Mouse (Mus musculus) adrenal gland, adult (tissue): ENCODE results near the gene Ap5b1.

ENCODE experiments used
- DNase-seq, 2 experiments: peaks; one replicate each; pipeline ENCODE4 v3.0.0; 2022 to 2023; ENCODE audit warnings: low spot score in 1 of 2; ENCODE audit not compliant: inconsistent age in 2 of 2

Gene Ap5b1

DNA sequence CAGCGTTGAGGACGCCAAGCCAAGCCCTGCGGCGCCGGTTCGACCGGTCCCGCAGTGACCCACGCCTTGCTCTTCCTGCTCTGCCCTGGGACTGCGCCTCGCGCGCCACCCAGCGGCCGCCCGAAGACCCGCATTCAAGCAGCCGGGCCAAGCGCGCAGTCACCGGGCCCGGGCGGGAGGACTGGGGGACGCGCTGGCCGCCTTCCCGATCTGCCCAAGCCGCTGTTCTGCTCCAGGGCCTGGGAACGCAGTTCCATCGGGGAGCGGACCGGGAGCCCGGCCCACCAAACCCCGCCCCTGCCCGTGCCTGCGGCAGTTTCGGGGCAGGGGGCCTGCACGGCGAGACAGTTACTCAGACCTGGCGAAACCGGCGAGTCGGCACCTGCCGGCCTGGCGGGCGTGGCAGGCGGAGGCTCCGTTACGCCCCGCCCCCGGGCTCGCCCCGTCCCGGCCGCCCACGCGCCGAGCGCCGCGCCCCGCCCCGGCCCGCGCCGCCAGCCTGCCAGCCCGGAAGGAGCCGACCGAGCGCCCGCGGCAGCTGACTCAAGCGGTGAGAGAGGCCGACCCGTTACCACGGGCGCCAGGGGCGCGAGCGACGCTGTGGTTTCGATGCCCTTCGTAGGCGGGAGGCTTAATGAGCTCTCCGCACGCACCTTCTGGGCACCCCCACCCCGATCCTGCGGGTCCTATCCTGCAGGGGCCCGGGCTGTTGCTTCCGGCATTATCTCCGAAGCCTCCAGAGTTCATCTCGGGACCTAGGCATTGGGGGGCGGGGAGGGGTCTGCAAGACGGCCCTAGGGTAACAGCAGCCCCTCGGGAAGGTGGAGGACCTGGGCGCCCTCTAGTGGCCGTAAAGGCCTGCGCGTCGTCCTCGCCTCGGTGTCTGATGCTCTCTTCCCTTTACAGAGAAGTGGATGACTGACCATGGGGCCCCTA is at the start of gene Ap5b1:
Ap5b1 (plus strand) TSS at position 492 of the 936 bp plus-strand sequence.
- DNase-seq: peak; percentile 94 to 98

DNA sequence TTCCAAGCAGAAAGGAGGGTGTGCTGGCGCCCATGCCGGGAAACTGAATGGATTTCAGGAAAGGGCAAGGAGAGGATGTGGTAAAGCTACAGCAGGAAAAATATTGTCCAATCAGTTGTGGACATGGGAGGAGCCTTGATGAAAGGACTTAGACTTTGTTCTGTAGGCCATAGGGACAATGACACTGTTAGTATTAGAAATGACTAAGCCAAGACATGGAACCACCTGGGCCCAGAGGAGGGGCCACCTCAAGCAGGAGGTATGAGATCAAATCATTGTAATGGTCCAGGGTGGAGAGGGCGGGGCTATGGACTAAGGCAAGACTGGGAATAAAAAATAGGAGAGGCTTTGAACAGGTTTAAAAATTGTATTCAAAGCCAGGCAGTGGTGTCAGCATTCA is 49.1 kb upstream of the Ap5b1 start:
- no peak for DNase-seq

DNA sequence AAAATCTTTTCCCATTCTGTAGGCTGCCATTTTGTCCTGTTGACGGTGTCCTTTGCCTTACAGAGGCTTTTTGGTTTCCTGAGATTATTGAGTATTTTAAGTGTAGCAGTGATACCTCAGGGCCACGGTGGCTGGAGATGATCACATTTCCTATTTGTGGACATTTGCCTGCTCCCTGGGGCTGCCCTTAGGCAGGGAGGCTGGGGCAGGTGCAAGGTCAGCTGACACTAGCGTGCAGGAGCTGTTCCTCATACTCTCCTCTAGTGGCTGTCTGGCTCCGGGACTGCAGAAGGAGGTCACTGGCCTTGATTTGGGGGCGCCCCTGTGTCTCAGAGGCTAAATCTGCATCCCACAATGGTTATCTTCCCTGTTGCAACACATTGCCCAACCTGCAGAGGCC is 42.6 kb upstream of the Ap5b1 start:
- no peak for DNase-seq

DNA sequence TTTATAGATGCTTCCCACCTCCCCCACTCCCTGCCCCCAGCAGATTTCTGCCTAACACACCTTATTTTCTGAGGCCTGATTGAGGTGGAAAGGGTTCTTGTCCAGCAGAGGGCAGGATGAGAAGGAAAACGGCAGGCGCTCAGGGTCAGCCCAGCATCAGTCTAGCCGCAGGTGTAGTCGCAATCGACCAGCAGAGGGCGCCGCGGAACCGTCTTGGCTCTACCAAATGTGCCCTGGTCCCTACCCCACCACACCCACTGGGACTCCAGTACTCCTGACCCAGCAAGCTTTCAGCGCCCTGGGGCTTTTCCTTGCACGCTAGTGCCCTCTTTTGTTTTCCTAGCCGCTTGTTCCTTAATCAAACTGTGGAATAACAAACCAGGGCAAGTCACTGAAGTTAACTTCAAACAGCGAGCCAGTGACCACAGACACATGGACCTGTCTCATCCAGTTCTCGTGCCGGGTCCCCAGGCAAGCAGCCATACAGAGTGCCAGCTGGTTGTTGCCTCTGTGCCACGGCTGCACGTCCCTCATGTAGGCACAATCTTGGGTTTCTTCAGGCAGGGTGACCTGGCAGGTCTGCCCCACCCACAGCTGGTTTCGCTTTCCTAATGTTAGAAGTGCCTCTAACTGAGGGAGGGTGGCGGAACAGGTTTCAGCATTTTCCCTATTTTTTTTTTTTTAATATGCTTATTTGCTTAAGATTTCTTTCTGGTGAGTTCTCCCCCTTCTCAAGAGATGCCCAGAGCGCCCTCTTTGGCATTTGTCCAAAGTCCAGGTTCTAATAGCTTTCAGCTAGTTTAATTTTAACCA is 38.3 kb upstream of the Ap5b1 start:
- DNase-seq: peak; percentile 96 to 99

DNA sequence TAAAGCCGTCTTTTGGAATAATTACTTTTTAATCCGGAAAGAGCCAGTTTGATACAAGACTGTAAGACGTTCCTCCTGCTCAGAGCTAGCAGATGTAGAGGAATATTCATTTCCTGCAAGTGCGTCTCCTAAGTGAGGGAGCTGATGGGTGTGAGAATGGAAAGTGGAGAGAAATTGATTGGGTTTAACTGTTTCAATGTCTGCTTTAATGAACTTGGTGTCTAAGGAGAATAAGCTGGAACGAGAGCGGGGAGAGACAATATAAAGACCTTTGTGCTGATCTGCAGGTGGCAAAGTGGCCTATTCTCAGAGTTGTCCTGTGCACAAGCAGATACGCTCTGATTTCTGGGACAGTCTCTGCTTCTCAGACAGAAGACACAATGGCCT is 37.7 kb upstream of the Ap5b1 start:
- DNase-seq: no peak

DNA sequence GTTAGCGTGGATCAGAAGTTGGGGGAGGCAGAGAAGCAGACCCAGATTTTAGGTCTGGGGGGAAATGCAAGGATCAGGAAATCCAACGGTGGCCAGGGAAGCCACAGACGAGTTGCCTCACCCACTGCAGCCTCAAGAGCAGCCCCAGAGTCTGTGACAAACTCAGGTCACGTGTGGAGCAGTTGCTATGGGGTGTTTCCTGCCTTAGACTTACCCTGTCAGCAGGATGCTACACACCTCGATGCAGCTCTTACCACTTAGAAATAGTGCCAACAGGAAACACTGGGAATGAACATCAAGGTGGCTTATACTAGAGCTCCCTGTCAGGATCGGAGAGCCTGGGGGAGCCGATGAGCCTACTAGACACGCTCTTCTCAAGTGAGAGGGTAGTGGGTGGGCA is 35.3 kb upstream of the Ap5b1 start:
- no peak for DNase-seq

DNA sequence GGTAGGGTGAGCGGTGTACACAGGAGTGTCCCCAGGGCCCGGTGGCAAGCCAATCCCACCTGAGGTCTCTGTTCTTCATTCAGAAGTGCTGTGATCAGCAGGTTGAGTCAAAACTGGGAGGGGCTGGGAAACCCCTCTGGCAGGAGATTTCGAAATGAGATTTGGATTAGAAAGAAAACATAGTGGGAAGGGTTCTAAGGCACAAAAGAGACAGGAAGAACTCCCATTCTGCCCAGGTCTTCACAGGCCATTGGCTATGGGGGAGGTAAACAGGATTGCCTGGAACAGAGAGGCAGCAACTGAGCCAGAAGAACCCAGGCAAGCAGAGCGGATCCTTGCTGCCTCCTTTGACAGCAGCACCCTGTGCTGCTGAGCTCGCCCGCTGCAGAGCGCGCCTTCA is 29.0 kb upstream of the Ap5b1 start:
- DNase-seq: no peak

DNA sequence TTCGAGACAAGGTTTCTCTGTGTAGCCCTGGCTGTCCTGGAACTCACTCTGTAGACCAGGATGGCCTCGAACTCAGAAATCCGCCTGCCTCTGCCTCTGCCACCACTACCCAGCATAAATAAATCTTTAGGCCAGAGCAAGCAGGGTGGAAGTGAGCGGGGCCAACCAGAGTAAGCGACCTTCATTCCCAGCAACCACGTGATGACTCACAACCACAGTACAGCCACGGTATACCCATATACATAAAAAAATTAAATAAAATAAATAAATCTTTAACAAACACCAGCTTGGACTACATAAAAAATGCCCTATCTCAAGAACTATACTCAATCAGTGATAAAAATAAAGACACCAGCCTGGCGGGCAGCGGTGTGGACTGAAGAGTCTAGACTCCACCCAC is 24.5 kb upstream of the Ap5b1 start:
- no peak for DNase-seq

DNA sequence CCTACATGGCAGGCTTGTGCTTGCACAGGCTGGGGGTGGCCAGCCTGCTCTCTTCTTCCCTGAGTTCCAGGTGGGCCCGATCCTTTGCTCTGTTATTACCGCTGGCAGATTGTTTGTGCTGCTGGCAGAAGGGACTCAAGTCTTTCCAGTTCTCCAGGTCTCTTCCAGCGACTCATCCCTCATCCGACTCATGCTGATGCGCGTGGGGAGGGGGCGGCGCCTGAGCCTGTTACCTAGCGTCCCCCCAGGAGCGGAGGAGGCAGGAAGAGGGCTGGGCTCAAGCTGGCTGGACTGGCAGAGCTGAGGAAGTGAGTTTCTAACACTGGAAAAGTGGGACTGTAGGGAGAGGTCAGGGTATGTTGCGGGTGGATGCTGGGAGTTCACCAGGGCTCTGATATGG is 23.8 kb upstream of the Ap5b1 start:
- no peak for DNase-seq

DNA sequence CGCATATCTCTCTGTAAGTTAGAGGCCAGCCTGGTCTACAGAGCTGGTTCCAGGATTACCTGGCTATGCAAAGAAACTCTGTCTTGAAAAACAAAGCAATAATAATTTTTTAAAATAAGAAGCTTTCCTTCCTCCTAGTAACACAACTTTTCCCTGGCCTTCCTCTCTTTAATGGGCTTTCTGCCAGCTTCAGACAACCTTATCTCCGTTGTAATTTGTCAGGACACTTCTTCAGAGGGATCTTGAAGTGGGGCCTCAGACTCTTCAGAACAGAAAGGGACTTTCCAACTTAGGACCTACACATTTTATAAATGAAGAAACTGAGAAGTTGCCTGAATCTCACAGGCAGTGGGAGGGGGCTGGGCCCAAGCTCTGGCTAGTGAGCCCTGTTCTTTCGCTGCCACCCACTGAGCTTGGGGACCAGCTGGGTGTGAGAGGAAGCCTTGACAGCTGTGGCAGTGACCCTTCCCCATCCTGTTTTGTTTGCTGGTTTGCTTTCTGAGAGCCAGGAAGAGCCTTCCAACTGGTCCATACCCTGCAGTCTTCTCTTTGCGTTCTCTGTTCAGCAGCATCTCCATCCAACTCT is 20.3 kb upstream of the Ap5b1 start:
- DNase-seq: no peak

DNA sequence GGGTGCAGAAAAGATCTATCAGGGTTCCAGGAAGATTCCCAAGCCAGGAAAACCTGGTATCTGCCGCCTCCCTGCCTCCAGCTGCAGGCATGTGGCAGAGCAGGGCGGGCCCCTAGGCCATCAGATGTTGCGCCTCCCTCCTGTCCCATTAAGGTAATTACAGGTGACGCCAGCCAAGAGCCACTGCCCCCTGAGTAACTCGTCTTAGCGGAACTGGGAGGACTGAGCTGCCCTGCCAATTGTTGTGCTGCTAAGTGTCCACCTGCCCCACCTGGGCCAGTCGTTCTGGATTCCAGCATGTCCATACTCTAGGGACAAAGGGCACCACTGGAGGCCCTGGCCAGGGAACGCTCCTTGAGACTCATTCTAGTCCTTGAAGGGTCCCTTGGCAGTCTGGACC is 14.0 kb upstream of the Ap5b1 start:
- DNase-seq: no peak

DNA sequence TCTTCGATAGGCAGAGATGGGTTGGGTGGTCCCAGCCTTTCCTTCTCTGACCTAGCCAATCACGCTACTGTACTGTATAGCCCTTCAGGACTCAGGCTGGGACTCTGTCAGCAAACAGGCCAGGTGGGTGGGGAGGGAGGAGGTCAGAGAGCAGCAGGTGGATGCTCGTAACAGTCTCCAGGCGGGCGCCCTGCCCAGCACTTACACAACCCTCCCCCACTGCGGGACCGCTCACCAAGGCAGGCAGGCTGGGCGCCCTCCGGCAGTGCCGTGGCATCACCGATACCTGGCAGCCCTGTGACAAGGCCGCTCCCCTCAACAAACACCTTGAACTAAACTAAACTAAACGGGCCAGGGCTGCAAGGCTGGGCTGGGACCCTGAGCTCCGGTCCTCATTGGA is 13.6 kb upstream of the Ap5b1 start:
- DNase-seq: no peak

DNA sequence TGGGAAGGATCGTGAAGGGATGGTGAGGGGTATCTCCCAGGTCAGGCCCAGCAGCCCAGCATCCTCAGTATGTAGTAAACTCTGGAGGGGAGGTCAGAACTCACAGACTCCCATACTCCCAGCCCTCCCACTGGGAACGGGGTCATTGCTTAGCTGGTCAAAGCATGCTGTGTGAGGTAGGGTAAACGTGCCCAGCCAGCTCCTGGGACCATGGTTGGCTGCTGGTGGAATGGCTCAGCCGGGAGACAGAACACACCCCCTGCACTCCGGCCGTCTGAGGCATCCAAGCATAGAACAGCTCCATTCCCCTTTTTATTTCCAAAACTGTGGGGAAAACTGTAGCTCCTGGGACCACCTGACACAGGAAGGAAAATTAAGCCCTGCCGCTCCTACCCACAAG is 9.7 kb upstream of the Ap5b1 start:
- DNase-seq: no peak

DNA sequence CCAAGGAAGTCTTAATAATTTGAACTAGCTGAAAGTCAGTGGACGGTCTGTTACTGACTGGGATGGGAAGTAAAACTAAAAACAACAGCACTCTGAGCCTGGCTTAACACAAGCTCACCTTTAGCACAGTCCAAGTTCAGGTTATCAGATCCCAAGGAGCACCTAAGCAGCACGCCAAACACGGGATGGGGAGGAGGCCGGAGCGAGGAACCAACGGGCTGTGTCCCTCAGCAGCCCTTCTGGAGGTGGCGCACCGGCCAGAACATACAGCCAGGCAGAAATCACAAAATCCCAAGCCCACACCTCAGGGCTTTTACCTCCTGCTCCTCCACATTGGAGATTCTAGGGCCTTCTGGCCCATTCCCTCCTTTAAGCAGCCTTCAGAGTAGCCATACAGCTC is 9.1 kb upstream of the Ap5b1 start:
- no peak for DNase-seq

DNA sequence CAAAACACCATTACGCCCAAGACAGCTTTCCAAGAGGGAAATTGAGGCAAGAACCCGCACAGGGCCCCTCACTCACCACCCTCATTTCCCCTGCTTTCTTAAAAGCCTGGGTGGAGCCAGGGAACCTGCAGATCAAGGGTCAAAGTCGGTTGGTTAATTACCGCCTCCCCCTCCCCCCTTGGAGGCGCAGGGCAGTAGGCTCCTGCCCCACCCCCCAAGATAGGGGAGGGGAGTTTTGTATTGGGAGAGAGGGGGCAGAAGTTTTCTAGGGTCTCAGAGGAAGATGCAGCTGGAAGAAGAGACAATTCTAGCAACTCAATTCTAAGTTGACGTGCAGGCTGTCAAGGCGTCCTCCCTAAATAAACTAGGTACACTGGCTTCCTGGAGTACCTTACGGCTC is 8.6 kb upstream of the Ap5b1 start:
- DNase-seq: no peak

DNA sequence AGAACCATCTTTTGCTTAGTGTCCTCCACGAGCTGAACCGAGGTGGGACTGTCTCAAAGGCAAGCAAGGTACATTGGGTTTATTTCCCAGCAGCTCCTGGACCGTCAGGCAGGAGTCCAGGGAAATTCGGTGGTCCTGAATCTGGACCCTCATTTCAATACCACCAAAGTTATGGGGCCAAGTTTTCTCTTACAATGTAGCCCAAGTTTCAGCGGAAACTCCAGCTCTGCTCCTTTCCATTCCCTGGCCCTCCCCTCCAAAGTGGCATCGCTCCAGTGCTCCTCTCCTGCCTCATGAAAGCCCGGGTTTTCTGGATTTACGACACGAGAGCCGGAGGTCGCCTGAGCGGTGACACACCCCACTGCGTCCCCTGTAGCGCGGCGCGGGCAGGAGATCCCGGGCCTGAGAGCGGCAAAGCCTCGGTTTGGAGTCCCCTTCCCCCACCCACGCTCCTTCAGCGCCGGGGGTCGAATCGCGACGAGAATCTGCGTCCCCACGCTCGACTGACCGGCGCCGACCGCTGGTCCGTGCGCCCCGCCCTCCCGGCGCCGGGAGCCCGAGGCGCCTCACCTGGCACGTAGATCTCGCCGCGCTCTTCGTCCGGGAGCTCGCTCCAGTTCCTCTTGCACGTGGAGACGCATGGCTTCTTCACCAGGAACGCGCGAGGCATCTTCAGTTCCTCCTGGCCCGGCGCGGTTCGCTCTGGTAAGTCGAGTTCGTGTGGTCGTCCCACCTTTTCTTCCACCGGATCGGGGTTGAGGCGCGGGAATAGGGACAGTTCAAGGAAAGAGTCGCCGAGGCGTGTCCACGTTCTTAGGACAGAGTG is 8.0 kb upstream of the Ap5b1 start:
- DNase-seq: peak in 1 of 2 experiments; percentile 52

DNA sequence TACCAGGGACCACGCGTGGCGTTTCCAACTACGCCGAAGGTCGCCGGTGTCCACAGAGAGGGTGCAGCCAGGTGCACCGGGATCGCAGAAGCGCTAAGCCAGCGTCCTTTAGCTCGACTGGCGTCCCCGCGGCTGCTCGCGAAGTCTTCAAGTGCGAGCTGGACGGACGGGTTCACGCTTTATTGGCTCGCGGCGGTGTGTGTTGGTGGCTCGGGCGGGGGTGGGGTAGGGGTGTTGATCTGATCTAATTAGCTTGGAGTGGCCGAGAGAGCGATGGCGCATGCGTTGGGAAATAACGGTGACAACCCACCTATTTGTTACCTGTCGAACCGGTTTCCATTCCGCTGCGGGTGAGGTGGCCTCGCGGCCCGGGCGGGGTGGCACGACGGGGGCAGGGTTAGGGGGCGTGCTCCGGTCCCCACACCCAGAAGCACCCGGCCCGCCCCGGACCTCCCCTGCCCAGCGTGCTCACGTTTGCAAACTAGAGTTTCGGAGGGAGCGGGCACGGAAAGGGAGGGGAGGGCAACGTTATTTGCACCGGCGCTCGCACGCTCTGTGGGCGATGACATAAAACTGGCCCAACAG is 7.3 kb upstream of the Ap5b1 start, which contains the start of gene Ovol1:
Ovol1 (minus strand) TSS at position 190 of the 585 bp plus-strand sequence.
- DNase-seq: peak in 1 of 2 experiments; percentile 15

DNA sequence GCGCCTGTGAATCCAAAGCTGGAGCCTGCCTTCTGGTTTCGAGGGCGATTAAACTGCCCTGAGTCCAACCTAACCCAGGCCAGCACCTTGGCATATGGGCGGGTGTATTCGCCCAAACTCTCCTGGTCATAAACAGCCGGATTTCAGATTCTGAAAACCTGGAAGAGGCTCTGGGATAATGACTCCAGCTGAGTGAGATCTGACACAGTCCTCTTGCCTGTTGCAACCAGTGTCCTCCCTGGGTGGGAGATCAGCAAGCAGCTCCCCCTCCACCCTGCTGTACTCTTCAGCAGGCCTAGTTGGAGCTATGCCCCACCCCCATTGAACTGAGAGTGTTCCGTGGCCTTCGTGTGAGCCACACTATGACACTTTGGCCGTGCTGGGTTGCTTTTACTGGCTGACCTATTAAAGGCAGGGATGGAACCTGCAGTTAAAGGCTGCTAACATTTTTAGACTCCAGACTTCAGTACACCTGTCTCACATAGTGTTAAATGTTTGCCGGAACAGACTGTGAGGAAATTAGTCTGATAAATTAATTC is 6.5 kb upstream of the Ap5b1 start:
- DNase-seq: peak in 1 of 2 experiments; percentile 36

DNA sequence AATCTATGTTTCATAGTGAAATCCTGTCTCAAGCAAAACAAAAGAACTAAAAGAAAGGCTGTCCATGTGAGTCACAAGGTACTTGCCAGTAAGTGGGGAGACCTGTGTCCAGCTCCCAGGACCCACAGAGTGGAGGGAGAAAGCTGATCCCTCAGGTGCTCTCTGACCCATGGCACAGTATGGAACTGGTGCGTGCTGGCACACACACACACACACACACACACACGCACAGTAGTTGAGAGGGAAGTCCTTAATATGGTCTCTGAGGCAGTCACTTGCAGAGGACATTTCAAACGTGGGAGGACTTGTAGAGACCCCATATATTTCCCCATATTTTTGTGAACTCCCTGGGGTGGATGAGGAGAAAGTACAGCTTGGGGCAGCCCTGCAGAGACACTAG is 5.9 kb upstream of the Ap5b1 start:
- DNase-seq: no peak

DNA sequence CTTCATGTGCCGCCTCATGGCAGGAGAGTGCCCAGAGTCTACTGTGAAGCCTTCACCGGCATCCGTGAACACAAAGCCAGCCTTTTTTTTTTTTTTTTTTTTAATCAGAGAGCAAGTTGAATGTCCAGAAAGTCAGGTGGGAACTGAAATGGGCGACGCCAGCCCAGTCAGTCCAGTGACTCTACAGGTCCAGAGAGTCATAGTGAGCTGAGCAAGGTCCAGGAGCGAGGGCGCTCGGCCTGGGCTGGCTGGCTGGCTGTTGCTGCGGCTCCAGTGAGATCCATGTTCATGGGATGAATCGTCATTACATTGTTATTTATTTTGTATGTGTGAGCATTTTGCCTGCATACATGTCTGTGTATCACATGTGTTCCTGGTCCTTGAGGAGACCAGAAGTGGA is 5.0 kb upstream of the Ap5b1 start:
- DNase-seq: no peak
